Mouse (Mus musculus): ENCODE measurements around the gene Gm17409.

Gm17409 gene

GRCm38 (mm10) chr2:58469816-58470215 lies at the start of gene Gm17409:
TSS of gene Gm17409 (plus strand) at chr2:58470116.
- DNase-seq: no peak

GRCm38 (mm10) chr2:58423319-58423718 lies 46.6 kb upstream of the Gm17409 start:
- DNase-seq: no peak

DNA sequence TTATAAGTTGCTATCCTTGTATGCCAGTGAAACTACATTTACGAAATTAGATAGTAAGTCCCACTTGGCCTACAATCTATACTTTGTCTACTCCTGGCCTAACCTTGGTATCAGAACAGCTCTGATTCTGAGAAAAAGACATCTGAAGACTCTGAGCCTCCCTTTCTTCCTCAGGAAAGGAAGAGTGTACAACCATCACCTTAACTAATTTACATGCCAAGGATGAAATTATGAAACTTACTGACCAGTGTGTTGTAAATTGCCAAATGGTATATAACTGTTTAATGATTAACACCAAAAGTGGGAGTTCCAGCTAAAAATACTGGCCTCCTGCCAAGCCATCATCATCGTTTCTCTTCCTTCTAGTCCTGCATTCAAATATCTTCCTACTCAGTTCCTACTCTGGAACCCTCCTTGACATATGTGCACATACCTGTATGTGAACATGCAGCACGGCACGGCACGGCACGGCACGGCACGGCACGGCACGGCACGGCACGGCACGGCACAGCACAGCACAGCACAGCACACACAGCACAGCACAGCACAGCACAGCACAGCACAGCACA lies 44.4 kb upstream of the Gm17409 start:
- DNase-seq: no peak

DNA sequence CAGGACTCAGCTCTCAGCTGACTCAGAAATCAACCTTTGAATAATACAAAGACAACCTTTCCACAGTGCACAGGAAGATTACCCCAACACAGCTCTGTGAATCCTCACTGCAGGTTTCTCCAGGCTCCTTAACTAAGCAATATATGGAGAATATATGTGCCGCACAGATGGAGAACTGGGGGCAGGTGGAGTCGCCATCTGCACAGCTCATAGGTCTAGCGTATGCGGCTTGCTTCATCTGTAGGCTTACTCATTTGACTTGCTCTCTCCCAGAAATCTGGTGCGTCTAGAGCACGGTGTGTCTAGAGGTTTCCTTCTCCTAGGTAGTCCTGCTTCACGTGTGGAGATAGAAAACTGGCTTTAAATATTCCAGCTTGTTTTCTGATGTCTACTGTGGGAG lies 37.7 kb upstream of the Gm17409 start:
- DNase-seq: no peak

GRCm38 (mm10) chr2:58433317-58433716 lies 36.6 kb upstream of the Gm17409 start:
- DNase-seq: no peak

- DNase-seq: no peak
These were observed 35.5 kb upstream of the Gm17409 start for GRCm38 (mm10) chr2:58434438-58434837.

GRCm38 (mm10) chr2:58435507-58435906 lies 34.4 kb upstream of the Gm17409 start:
- no peak for DNase-seq

DNA sequence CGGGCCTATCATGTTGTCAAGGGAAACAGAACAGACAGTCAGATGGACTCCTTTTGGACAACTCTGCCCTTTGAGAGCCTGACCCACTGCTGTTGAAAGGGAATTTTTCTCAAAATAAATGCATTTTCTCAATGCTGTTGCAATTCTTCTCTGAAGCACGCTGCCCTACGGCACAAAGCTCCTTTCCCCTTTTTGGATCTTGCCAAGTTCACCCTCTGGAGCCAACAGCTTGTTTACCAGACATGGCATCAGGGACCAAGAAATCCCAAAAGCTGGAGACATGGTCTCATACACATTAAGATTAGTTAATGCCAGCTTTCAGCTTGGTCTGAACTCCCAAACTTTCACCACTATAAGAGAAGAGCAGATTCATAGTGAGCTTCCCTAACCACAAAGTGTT lies 33.0 kb upstream of the Gm17409 start:
- DNase-seq: no peak

DNA sequence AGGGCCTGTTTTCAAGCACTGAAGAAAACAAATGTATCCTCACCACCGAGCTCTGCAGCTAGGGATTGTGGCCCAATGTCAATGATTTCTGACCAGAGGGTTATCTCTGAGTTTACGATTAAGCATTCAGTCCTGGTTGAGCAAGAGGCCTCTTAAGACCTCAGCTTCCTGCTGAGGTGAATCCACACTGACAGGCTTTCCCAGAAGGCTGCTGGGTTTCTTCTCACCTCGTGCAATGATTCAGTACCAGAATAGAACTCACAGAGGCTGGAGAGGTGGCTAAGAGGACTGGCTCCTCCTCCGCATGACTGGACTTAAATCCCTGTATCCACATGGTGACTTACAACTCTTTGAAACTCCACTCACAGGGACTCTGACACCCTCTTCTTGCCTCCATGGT lies 26.8 kb upstream of the Gm17409 start:
- no peak for DNase-seq

- no peak for DNase-seq
These were observed 22.9 kb upstream of the Gm17409 start for GRCm38 (mm10) chr2:58447001-58447400.

DNA sequence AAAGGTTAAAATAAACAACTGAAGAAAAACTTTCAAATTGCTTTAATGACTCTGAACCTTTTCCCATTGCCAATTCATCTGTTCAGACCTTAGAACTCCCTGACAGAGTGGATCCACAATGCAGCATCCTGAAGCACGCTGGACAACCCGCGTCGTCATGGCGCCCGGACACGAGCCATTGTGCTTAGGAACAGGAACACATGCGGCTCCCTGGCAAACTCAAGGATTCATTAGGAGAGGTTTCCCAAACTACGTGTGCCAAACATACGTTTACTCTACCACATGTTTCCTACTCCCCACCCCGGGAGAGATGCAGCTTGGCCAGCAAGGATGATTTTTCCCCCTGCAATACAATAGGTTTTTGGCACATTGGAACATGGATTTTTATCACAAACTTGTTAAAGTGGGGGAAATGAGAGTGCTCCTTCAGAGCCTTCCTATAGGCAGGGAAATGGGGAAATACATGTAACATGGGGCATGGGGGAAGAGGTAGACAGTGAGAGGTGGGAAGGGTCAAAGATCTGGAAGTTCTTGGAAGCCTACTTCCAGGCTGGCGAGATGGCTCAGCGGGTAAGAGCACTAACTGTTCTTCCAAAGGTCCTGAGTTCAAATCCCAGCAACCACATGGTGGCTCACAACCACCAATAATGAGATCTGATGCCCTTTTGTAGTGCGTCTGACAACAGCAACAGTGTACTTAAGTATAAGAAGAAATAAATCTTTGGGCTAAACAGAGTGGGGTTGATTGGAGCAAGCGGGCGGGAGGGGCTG lies 15.6 kb upstream of the Gm17409 start:
- no peak for DNase-seq

DNA sequence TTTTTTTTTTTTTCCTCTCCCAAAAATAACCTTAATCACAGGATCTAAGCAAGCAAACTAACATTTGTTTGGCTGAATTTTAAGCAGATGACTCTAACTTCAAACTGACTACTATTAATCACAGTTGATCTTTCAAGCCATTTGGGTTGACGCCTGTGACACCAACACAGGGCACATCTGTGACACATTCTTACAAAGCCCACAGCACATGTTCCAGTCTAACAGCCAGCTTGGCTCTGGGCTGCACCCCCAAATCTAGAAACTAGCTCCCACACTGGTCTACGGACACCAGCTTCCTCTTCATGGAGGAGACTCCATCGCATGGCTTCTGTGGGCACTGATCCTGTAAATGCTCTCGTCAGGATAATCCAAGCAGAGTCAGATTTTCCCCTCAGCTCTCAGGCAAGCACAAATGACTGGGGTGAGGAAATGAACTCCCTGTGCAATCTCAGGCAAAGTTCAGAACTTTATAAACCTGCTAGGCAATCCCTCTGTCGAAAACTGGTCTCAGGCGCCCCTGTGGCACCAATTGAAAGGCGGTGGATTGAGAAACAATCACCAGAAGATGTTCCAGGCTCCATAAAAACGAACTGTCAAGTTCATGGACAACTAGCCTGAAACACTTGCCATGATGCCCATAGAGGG lies 13.0 kb upstream of the Gm17409 start:
- no peak for DNase-seq

DNA sequence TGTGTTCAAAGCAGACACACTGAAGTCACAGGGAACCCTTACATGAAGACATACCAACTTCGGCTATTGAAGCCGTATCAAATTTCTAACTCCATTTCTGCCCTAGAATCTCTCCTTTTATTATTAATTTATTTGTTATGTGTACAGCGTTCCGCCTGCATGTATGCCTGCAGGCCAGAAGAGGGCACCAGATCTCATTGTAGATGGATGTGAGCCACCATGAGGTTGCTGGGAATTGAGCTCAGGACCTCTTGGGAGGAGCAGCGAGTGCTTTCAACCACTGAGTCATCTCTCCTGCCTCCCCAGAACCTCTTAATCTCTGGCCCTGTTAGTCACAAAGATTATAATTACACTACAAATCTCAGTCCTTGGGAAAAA lies 12.4 kb upstream of the Gm17409 start:
- no peak for DNase-seq

- peak; percentile 6 to 69 for DNase-seq
These were observed 11.0 kb upstream of the Gm17409 start for GRCm38 (mm10) chr2:58458820-58459371.

- no peak for DNase-seq
These were observed 374 bp downstream of the Gm17409 start for GRCm38 (mm10) chr2:58470290-58470689.

DNA sequence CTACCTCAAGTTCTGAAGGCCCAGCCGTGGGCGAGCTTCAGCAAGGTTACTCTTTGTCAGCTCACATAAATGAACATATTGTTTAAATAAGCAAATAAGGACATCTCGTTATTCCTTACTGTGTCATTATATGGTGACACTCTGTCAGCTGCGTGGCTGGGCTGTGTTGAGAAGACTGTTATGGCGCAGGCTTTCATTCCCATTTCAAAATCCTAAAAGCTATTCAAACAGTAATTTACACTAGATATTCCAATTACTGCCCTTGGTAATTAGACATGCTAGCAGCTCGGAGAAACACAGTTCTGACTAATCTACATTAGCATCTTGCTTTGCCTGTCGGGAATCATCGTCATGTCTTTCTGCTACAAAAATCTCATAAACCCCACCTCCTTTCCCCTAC lies 5.7 kb downstream of the Gm17409 start:
- no peak for DNase-seq

- peak; percentile 88 to 93 for DNase-seq
These were observed 7.2 kb downstream of the Gm17409 start for GRCm38 (mm10) chr2:58476956-58477715.

DNA sequence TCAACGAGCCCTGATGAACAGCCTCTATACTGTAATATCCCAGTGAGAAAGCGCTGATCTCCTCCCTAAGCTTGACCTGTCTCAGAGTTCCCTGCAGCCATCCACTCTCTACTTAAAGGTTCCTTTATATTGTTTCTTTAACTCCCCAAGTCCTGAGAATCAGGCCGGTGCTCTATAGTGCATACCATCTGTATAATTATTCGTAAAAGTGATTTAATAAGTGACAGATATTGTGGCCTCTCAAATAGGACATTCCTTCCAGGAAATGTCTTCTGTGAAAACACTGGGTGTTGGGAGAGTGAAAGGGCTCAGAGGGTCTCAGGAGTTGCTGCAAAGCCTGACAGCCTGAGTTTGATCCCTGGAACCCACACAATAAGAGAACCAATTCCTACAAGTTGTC lies 8.2 kb downstream of the Gm17409 start:
- DNase-seq: no peak

DNA sequence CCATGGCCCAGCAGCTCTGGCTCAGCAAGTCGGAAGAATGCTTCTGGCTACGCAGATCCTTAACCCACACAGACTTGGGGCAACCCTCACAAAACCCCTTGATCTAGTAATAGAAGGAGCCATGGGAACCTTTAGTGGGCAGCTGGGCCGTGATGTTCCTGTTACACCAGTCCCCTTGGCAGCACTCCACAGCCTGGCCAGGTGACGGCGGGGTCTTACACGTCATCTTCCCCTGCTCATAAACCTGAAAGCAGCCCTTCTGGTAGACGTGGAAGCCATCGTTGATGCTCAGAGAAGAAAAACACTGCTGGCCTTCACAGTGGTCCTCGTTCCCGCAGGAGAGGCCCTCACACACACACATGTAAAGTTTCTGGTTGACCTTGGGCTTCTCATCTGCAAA lies 9.6 kb downstream of the Gm17409 start:
- no peak for DNase-seq

GRCm38 (mm10) chr2:58480764-58481163 lies 10.8 kb downstream of the Gm17409 start:
- no peak for DNase-seq

GRCm38 (mm10) chr2:58481450-58482100 lies 11.7 kb downstream of the Gm17409 start:
- no peak for DNase-seq

DNA sequence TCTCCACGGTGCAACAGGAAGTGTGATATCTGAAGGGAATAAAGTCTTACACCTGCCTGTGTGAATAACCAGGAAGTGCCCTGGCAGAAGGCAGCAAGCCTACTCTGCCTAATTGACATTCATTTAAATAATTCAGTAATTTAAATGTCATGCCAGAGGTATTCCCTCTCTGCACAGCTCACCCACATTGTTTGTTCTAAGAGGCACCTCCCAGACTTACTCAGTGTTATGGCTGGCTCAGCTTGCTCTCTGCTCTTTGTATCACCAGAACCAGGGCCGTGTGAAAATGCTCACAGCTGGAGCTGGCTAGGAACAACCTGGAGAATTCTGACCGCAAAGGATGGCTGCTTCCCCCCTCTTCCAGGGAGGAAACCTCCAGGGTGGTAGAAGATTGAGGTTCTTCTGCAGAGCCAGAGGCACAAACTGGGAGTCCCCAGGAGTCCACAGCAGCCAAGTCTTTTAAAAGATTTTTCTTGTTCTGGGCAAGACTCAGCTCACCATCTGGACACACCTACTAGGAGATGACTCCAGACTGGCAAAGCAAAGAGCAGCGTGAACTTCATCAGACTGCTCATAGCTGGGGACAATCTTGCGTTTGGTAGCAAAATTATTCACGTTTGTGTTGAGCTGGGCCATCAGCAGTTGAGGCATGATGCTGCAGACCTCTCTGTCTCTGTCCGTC lies 14.5 kb downstream of the Gm17409 start:
- no peak for DNase-seq

All from kidney, postnatal 36 days (tissue).